Mouse (Mus musculus): ENCODE measurements around the gene Golph3.

- 0 out of 4 replicates have a peak, but pooled peaks of 1 of the 2 experiments have one; percentile 35 for TF ChIP-seq POLR2A (IDR thresholded peaks at IDR 0.05; ENCODE audit: control insufficient read depth in 1 of 2, insufficient read depth in 1 of 2, low read depth in 1 of 2, low read length in 2 of 2, poor library complexity in 1 of 2)
- no peak for TF ChIP-seq GABPA (IDR thresholded peaks at IDR 0.05; ENCODE audit: low read depth, low read length)
- peak; percentile 83 for TF ChIP-seq MAFK (IDR thresholded peaks at IDR 0.05; ENCODE audit: borderline replicate concordance, low read depth, low read length)
Observed at GRCm38 (mm10) chr15:12337030-12337778, 16.0 kb downstream of the Golph3 start.

All from MEL (cell line).